Mouse (Mus musculus): ENCODE measurements around the gene Akt3.

Akt3 gene

GRCm38 (mm10) chr1:177179635-177180034 lies 78.4 kb downstream of the Akt3 start:
- DNase-seq: no peak

GRCm38 (mm10) chr1:177175436-177175835 lies 82.6 kb downstream of the Akt3 start:
- DNase-seq: no peak

DNA sequence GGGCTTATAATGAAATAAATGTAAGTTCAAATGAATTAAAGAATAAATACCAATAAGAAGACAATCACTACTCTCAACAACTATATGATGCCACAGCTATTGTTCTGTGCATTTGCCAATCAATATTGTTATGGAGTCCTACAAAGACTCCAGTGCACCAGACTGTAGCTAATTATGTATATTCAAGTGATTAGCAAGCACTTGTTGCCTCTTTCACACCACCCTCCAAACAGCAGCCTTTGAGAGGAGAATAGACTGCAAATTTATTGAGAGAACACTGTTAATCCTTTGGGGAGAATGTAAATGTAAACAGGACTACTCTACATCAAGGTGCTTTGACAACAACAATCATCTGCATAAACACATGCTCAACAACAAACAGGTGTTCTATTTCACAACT lies 86.7 kb downstream of the Akt3 start:
- DNase-seq: no peak

DNA sequence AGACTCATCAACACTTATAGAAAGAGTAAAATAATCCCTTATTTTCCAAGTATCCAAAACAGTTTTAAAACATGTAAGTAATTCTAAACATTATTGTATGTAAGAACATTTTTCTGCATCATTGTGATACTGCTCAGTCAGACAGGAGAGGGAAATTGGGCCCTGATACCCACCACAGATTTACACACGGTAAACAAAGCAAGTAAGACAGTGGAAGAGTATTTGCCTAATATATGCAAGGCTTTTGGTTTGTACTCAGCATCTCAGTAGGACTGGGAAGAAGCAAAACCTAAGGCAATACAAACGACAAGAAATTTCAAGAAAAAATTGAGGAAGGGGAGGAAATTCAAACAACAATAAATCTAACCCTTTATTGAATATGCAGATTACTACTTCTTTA lies 92.2 kb downstream of the Akt3 start:
- no peak for DNase-seq

DNA sequence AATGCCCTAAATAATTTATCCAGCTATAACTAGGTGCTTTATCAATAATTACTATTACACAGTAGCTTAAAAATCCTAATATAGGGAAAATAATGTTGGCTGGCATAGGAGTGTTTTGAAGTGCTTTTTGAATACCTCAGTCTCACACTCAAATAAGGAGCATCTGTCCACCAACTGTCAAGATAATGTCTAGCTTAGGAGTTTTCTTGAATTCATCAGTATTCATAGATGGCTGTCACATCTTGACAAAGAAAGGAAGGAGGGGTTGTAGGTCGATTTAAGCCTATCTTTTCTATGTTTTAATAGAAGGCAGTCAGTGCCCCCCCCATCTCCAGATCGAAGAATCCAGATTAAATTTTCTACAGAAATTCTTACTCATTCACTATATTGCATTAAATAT lies 92.7 kb downstream of the Akt3 start:
- DNase-seq: no peak

GRCm38 (mm10) chr1:177150344-177151021 lies 107.5 kb downstream of the Akt3 start:
- DNase-seq: no peak

- DNase-seq: no peak
Observed at GRCm38 (mm10) chr1:177148746-177149145, 109.3 kb downstream of the Akt3 start.

GRCm38 (mm10) chr1:177141468-177141867 lies 116.5 kb downstream of the Akt3 start:
- no peak for DNase-seq

DNA sequence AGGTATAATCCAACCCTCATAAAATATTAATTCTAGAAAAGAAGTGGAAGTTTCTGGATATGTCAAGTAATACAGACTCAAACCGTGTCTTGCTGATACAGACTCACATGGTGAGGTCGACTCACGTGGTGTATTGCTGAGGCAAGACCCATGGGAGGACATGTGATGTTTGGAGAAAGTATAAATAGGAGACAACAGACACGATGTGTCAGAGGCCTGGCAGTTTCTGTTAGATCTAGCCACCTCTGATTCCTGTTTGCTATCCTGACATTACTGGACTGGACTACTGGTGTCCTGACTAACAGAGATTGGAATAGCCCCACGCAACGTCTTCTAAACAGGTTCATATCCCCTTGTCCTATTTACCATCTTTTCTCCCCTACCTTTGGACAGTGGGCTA lies 118.4 kb downstream of the Akt3 start:
- DNase-seq: no peak

- no peak for DNase-seq
Observed at GRCm38 (mm10) chr1:177131458-177131857, 126.5 kb downstream of the Akt3 start.

DNA sequence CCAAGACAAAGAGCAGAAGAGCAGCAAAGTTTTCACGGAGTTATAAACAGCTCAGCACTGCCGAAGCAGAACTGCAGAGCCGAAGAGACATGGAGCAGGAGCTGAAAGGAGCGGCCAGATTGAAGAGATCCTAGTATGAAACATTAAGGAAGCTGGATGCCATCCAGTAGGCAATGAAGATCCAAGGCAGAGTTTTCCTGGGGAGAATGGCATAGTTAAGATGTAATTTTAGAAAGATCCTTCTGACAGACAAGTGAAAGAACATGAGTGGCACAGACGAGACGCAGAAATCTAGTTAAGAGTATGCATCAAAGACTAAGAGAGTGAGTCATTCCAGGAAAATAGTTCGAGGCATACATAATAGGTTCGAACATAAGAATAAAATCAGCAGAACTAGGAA lies 131.3 kb downstream of the Akt3 start:
- no peak for DNase-seq

DNA sequence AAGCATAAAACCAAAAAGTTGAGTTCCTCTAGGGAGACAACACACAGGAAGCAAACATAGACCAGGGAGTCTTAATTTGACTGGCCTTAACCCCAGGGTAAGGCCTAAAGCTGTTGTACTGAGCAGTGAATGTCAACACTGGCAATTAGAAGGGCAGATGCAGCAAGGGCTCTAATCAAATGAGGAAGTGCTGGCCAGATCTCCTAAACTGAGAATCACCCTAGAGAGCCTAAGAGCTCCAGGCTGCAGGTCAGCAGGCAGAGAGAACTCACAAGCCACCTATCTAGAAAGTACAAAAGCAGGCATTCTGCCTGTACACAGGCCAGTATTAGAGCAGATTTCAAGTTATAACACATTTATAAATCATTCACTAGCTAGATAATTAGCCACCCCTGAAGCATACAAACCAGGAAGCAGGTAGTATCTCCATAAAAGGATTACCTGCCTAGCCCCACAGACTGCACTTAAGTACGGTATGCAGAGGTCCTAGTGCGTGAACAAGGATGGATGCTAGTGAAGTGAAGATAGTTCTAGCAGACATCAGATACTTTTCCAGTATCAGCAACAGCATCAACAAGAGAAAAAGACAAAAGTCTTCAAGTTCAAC lies 147.2 kb downstream of the Akt3 start:
- DNase-seq: no peak

DNA sequence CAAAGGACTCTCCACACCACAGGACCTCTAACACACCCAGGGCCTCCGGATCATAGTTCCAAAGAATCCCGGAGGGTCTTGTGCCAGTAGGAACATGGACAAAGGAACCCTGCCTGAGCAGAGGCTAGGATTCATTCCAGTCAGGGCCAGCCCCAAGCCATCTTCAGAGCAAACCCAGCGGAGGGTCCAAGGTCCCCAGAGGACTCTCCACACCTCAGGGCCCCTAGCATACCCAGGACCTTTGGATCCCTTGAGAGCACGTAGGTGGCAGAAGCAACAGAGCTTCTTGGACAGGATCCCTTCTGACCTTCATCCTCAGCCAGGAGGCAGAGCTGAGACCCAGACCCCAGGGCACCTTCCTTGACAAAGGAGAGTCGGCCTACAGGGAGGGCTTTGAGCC lies 167.5 kb downstream of the Akt3 start:
- no peak for DNase-seq

- no peak for DNase-seq
Observed at GRCm38 (mm10) chr1:177089515-177089914, 168.5 kb downstream of the Akt3 start.

DNA sequence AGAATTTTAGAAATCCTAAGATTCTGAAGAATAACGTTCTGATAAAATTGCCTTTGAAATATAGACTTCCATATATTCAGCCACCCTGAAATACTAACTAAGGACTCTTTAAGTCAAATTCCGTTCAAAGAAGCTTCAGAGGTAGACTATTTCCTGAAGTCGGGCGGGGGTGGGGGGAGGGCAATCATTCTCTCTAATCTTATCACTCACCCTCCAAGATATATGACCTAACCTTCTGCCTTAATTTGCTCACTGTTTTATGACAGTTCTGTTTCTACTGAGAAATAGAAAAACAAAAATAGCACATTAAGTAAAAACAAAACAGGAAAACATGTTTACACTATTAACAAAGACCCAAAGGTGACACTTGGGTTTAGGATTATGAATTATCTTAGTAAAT lies 169.0 kb downstream of the Akt3 start:
- no peak for DNase-seq

DNA sequence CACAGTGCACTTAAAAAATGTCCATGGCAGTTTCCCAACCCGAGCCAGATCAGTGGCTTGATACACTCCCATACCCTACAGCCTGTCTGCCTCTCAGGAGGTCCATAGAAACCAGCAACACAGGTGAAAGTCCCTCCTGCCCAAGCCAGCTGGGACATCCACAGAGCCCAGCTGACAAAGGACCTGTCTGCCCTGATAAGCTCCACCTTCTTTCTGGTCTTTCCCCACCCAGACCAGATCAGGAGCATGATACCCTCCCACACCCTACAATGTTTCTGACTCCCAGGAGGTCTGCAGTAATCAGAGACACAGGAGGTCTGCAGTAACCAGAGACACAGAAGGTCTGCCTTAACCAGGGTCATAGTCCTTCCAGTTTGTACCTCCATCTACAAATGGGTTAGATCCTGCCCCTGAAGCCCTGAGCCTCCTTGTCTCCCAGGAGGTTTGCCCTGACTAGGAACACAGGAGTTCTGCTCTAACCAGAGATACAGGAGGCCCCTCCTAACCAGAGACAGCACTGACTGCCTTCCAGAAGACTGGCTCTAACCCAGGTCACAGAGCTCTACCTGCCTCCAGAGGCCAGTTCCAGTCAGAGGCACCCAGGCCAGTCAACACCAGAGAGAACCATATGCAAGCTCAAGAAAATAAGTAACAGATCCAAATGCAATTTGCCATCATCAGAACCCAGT lies 175.9 kb downstream of the Akt3 start:
- no peak for DNase-seq

DNA sequence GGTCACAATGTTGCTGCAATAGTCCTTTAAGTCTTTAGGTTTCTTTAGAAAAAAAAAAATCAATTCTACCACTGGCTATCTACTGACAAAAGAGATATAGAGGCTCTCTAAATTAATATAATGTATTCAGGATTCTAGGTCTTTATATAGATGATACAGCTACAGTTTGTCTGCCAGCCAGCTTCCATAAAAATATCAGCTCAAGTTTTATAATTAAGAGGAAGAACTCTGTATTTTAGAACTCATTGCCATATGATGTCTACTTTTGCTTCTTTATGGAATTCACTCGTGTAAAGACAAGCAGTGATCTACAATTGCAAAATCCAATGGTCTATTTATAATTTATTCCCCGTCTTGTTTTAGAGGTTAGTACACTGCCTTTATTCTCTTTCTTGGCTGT lies 188.8 kb downstream of the Akt3 start:
- DNase-seq: no peak

DNA sequence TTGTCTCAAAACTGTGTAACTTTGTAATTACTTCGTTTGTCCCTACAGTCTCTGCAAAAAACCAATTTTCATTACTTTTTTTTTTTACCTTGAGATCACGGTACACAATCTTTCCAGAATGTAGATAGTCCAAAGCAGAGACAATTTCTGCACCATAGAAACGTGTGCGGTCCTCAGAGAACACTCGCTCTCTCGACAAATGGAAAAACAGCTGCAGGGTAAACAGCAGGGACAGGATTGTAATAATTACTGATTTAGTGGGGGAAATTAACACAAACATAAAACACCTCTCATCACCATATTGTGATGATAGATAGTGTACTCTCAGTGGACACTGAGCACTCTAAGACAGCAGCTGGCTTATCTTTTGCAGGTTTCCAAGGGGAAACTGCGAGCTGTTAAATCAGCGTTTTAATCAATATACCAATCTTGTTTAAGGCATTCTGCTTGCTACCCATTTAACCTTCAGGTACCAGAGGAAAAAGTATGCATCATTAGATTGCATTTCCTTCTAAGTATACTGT lies 190.8 kb downstream of the Akt3 start:
- no peak for DNase-seq

DNA sequence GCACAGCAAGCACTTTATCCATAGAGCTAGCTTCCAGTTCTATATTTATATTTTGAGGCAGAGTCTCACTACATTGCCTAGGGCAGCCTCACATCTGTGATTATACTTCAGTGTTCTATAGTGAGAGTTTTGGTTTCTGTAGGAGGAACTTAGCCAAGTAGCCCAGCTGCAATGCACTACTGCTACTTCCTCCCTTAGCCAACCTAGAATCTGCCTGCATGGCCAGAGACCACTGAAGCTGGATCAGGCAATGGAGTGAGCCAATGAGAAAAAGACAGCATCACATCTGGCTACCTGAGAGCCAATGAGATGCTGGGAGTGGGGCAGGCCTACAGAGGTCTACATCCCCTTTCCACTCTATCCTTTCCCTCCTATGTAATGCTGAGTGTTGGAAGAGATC lies 192.3 kb downstream of the Akt3 start:
- DNase-seq: no peak

DNA sequence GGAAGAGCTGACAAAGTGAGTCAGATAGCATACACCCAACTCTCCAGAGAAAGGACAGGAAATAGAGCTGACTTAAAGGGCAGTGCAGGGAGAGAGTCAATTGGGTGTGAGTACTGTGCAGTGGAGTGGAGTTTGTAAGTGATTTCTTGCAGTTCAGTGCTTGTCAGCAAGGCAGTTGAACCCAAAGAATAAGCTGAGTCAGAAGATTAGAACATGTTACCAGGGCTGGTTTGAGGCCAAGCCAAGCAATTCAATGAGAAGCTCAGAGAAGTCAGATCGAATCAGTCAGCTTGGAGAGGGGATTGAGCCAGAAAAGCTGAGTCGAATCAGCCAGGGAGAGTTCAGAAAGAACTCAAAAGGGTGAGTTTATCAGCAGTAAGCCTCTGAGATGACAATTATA lies 196.2 kb downstream of the Akt3 start:
- no peak for DNase-seq

DNA sequence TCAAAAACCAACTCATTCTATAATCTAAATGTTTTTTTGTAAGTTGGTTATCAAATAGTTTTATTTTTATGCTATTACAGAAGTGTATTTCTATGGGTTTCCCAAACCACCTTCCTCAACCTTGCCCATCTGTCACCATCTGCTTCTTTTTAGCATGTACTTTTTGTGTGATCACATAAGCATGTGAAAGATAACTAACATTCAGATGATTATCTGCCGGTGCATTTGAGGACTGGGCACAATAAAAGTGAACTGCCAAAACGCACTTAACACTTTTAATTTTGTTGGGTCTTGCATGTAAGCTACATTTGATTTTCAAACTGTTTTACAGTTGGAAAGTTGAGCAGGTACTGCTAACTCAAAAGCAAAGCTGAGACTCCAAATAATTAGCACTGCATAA lies 203.1 kb downstream of the Akt3 start:
- DNase-seq: no peak

DNA sequence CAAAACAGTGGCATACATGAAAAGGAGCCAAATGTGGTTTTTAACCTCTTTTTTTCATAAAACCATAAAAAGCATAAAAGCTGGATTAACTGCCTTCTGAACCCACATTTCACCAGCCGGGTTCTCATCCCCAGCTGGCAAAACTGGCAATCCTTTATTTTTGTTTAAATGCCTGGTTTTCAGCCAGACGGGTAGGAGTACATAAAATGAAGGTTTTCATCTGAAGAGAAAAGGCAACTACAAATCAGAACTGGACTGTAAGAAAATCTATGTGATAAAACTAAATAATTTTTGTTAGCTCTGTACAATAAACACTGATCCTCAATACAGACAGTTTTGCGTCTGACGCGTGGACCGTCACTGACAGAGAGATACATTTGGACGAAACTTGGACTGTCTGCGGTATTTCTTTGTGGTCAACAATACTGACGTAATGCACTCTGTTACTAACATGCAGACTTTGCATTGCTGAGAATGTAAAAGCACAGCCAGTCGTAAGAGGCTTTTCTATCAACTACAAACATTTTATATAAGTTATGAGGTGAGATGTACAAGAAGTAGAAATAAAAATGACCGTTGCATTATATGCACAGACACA lies 206.5 kb downstream of the Akt3 start:
- DNase-seq: no peak

DNA sequence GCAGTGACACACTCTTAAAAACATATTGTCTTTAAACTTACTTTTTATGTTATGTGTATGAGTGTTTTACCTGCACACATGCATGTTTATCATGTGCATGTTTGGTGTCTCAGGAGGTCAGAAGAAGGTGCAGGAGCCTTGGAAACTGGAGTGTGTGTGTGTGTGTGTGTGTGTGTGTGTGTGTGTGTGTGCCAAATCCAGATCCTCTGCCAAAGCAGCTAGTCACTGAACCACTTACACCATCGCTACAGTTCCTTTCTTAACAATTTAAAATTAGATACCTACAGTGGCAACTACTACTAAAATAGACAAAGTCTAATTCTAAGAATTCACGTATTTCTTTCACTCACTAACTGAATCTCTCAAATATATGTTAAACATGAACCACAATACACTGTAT lies 209.2 kb downstream of the Akt3 start:
- no peak for DNase-seq

DNA sequence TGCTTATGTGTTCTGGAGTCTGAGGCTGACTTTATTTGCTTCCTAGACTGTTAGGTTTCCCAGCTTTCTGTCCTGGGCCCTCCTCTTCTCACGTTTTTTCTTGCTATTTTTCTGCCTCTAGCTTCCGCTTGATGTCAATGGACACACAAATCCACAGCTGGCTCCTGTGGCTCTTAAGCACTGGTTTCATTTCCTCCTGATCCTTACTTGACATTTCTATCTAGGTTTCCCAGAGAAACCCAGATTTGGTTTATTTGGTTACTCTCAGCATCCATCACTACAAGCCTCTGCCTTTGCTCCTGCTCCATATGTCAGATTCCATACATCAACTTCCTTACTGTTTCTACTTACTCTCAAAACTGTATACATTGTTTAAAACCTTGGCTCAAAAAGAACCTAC lies 211.0 kb downstream of the Akt3 start:
- no peak for DNase-seq

Measured in thymus, postnatal 25 days (tissue).